Mouse (Mus musculus): ENCODE measurements around the gene Zfp988. TPM values are rescaled to one million over a fixed set of nuclear protein-coding genes. Genes with fewer than 3 reads are reported as not detected.
"Not testable (repeated sequence)": the region's sequence is repeated elsewhere in the genome, so short reads cannot be mapped to it uniquely, and the experiment has no call there.

Zfp988 gene
- polyA plus RNA-seq, 1 experiment from 2014 or later = not detected

DNA sequence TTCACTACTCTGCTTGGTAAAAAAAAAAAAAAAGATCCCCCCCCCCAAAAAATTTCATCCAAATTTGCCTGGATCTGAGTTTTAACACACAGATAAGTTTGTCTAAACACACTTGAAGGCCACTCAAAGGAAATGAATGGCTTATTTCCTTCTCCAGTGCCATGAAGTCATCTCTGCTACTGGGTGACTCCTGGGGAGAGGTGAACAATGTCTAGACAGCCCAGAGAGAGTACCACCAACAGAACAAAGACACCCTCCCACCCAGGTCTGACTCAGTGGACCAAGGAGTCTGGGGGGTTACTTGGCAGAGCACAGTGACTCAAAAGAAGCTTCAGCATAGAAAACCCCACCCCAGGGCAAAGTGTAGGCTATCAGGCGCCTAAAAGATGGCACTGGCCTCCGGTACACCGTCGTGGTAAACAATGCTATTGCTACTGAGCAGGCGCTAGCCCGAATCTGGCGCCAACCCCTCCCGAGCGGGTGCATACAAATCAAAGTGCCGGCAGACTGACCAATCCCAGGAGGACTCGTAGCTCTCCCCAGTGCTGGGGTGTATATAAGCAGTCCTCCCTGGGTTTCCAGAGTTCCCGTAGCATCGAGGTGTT is 46.0 kb downstream of the Zfp988 start:
- peaks cover 27% of the 10 kb centered on the region for H3K9me3 ChIP-seq (replicated peaks; ENCODE audit: control insufficient read depth, low read length)
- H3K27me3 ChIP-seq (ENCODE audit: control insufficient read depth, insufficient read depth, low read length); H3K36me3 ChIP-seq (replicated peaks; ENCODE audit: control insufficient read depth, insufficient read depth, low read depth, low read length); H3K4me2 ChIP-seq (ENCODE audit: low read depth, low read length); H3K9ac ChIP-seq (replicated peaks; ENCODE audit: low read length); DNase-seq (ENCODE audit: low spot score); H3K4me1 ChIP-seq (ENCODE audit: control insufficient read depth, insufficient read depth, low read length); H3K4me3 ChIP-seq (ENCODE audit: low read depth, low read length); ATAC-seq (replicated peaks; ENCODE audit: insufficient number of reproducible peaks, low FRiP score, low TSS enrichment, low read depth); H3K27ac ChIP-seq (replicated peaks; ENCODE audit: low read depth, low read length): not testable (repeated sequence)
- 85% methylated on average over 10 of the region's 13 CpGs for WGBS

DNA sequence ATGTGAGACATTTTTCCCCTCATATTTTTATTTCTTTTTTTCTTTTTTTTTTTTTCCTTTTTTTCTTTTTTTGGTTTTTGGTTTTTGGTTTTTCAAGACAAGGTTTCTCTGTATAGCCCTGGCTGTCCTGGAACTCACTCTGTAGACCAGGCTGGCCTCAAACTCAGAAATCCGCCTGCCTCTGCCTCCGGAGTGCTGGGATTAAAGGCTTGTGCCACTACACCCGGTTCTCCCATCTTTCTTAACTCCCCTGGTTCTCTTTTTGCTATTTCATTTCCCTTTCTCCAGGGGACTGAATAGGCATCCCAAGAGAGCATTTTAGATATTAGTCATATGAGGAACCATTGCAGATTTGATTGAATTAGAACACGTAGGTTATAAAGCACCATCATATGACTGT is 48.2 kb downstream of the Zfp988 start:
- H3K9ac ChIP-seq (replicated peaks; ENCODE audit: low read length); H3K36me3 ChIP-seq (replicated peaks; ENCODE audit: control insufficient read depth, insufficient read depth, low read depth, low read length); H3K27me3 ChIP-seq (ENCODE audit: control insufficient read depth, insufficient read depth, low read length); H3K4me3 ChIP-seq (ENCODE audit: low read depth, low read length); H3K27ac ChIP-seq (replicated peaks; ENCODE audit: low read depth, low read length); DNase-seq (ENCODE audit: low spot score); H3K4me2 ChIP-seq (ENCODE audit: low read depth, low read length); H3K4me1 ChIP-seq (ENCODE audit: control insufficient read depth, insufficient read depth, low read length); ATAC-seq (replicated peaks; ENCODE audit: insufficient number of reproducible peaks, low FRiP score, low TSS enrichment, low read depth): not testable (repeated sequence)
- 79% methylated on average over 4 of the region's 4 CpGs for whole genome bisulfite sequencing
- H3K9me3 ChIP-seq (replicated peaks; ENCODE audit: control insufficient read depth, low read length) = peaks cover 21% of the 10 kb centered on the region

DNA sequence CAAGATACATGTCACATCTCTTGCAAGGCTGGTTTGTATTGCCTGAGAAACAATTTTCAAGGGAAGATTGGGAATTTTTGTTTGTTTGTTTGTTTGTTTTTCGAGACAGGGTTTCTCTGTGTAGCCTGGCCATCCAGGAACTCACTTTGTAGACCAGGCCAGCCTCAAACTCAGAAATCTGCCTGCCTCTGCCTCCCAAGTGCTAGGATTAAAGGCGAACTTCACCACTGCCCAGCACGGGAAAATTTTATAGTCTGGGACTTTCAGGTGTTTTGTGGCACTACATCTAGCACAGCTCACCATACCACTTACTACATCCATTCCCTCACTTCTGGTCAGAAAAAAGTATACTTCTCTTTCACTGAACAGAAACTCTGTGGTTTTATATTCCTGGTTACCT is 50.6 kb downstream of the Zfp988 start:
- not testable (repeated sequence) for H3K36me3 ChIP-seq (replicated peaks; ENCODE audit: control insufficient read depth, insufficient read depth, low read depth, low read length); H3K27me3 ChIP-seq (ENCODE audit: control insufficient read depth, insufficient read depth, low read length); H3K4me2 ChIP-seq (ENCODE audit: low read depth, low read length); H3K27ac ChIP-seq (replicated peaks; ENCODE audit: low read depth, low read length); H3K9me3 ChIP-seq (replicated peaks; ENCODE audit: control insufficient read depth, low read length); H3K4me1 ChIP-seq (ENCODE audit: control insufficient read depth, insufficient read depth, low read length); DNase-seq (ENCODE audit: low spot score); ATAC-seq (replicated peaks; ENCODE audit: insufficient number of reproducible peaks, low FRiP score, low TSS enrichment, low read depth); H3K9ac ChIP-seq (replicated peaks; ENCODE audit: low read length); H3K4me3 ChIP-seq (ENCODE audit: low read depth, low read length)
- WGBS = no CpG with 5 or more reads among the region's 3 CpGs

DNA sequence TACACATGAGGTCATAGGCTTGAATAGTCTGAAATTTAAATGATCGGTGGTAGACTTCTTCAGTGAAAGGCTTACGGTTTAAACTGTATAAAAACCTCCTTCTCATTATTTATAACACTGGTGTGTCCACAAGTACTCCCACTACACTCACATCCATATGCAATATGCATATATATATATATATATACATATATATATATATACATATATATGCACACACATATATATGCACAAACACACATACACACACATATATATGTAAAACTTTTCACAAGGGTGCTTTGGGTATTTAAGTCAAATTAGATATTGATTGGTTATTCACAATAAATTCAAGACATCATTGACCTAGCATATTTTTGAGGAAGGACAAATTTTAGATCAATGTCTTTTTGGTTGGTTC is 51.7 kb downstream of the Zfp988 start:
- H3K27ac ChIP-seq (replicated peaks; ENCODE audit: low read depth, low read length); H3K27me3 ChIP-seq (ENCODE audit: control insufficient read depth, insufficient read depth, low read length); H3K9ac ChIP-seq (replicated peaks; ENCODE audit: low read length); ATAC-seq (replicated peaks; ENCODE audit: insufficient number of reproducible peaks, low FRiP score, low TSS enrichment, low read depth); H3K4me1 ChIP-seq (ENCODE audit: control insufficient read depth, insufficient read depth, low read length); H3K4me3 ChIP-seq (ENCODE audit: low read depth, low read length); H3K36me3 ChIP-seq (replicated peaks; ENCODE audit: control insufficient read depth, insufficient read depth, low read depth, low read length); H3K4me2 ChIP-seq (ENCODE audit: low read depth, low read length); DNase-seq (ENCODE audit: low spot score); H3K9me3 ChIP-seq (replicated peaks; ENCODE audit: control insufficient read depth, low read length): not testable (repeated sequence)
- no CpG with 5 or more reads among the region's 2 CpGs for WGBS

DNA sequence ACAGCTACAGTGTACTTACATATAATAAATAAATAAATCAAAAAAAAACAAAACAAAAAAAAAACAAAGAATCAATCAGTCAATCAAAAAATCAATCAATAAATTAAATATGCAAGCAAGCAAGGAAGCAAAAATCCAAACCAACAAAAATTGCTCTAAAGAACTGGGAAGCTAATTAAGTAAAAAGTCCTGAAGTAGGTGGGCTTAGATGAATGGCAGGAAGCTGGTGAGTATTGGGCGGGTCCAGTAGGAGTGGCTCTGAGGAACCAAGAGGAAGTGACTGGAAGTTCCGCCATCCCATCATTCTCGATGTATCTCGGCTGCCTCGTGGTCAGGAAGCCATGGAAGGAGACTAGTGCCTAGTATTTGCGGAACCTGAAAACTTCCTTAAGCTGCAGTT is 55.5 kb downstream of the Zfp988 start, which contains the start of gene Zfp978:
Gene Zfp978, plus strand, starts transcription at position 301 of the 400 bp plus-strand sequence.
- H3K4me2 ChIP-seq (ENCODE audit: low read depth, low read length); H3K9me3 ChIP-seq (replicated peaks; ENCODE audit: control insufficient read depth, low read length); H3K36me3 ChIP-seq (replicated peaks; ENCODE audit: control insufficient read depth, insufficient read depth, low read depth, low read length); H3K9ac ChIP-seq (replicated peaks; ENCODE audit: low read length); DNase-seq (ENCODE audit: low spot score); H3K27me3 ChIP-seq (ENCODE audit: control insufficient read depth, insufficient read depth, low read length); H3K4me3 ChIP-seq (ENCODE audit: low read depth, low read length); H3K4me1 ChIP-seq (ENCODE audit: control insufficient read depth, insufficient read depth, low read length); H3K27ac ChIP-seq (replicated peaks; ENCODE audit: low read depth, low read length); ATAC-seq (replicated peaks; ENCODE audit: insufficient number of reproducible peaks, low FRiP score, low TSS enrichment, low read depth): not testable (repeated sequence)
- WGBS = no CpG with 5 or more reads among the region's 6 CpGs

DNA sequence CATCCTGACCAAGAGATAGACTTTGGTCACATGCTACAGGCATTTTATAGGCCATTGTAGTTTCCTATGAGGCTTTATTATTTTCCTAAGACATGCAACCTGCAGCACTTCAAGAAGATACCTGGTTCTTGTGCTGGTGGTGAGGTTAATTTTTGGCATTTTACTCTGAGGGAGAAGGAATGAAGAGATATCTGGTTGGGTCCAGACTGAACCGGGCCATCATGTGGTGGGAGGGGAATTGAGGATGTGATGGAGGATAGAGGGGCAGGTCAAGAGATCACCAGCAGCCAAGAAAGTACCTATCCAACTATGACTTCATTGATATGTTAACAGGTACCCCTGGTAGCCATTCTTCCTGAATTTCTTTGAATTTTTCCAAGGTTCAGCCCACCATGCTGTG is 56.4 kb downstream of the Zfp988 start:
- H3K4me1 ChIP-seq (ENCODE audit: control insufficient read depth, insufficient read depth, low read length); H3K36me3 ChIP-seq (replicated peaks; ENCODE audit: control insufficient read depth, insufficient read depth, low read depth, low read length); DNase-seq (ENCODE audit: low spot score); H3K4me2 ChIP-seq (ENCODE audit: low read depth, low read length); H3K27ac ChIP-seq (replicated peaks; ENCODE audit: low read depth, low read length); ATAC-seq (replicated peaks; ENCODE audit: insufficient number of reproducible peaks, low FRiP score, low TSS enrichment, low read depth); H3K9ac ChIP-seq (replicated peaks; ENCODE audit: low read length); H3K27me3 ChIP-seq (ENCODE audit: control insufficient read depth, insufficient read depth, low read length); H3K9me3 ChIP-seq (replicated peaks; ENCODE audit: control insufficient read depth, low read length); H3K4me3 ChIP-seq (ENCODE audit: low read depth, low read length): not testable (repeated sequence)
- WGBS = no CpG with 5 or more reads among the region's 1 CpGs

DNA sequence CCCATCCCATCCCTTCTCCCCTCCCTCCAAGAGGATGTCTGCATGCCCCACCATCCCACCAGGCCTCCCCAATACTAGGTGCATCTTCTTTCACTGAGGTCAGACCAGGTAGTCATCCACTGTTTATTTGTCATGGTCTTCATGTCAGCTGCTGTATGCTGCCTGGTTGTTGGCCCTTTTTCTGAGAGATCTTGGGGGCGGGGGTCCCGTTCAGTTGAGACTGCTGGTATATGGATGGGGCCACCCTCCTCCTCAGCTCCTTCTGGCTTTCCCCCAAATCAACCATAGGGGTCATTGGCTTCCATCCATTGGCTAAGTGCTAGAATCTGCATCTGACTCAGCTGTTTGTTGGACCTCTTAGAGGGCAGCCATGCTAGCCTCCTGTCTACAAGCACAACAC is 64.1 kb downstream of the Zfp988 start:
- H3K4me2 ChIP-seq (ENCODE audit: low read depth, low read length) = not testable (repeated sequence)

DNA sequence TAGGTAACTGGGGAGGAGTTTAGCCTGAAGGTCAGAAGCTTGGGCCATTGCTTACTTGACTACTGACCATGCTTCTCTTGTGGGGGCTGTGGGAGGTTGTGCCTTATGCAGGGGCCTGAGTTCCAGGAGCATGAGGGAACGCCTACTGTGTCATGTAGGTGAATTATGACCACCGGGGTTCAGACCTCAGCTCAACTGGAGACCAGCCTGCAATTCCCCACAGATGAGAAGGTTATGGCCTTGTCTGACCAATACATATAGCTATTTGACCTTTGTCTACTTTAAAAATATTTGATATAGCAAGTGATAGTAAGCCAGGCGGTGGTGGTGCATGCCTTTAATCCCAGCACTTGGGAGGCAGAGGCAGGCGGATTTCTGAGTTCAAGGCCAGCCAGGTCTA is 77.7 kb downstream of the Zfp988 start:
- H3K9me3 ChIP-seq (replicated peaks; ENCODE audit: control insufficient read depth, low read length); H3K27ac ChIP-seq (replicated peaks; ENCODE audit: low read depth, low read length); H3K27me3 ChIP-seq (ENCODE audit: control insufficient read depth, insufficient read depth, low read length); H3K9ac ChIP-seq (replicated peaks; ENCODE audit: low read length); H3K36me3 ChIP-seq (replicated peaks; ENCODE audit: control insufficient read depth, insufficient read depth, low read depth, low read length); ATAC-seq (replicated peaks; ENCODE audit: insufficient number of reproducible peaks, low FRiP score, low TSS enrichment, low read depth); DNase-seq (ENCODE audit: low spot score); H3K4me2 ChIP-seq (ENCODE audit: low read depth, low read length); H3K4me3 ChIP-seq (ENCODE audit: low read depth, low read length); H3K4me1 ChIP-seq (ENCODE audit: control insufficient read depth, insufficient read depth, low read length): not testable (repeated sequence)
- whole genome bisulfite sequencing = 94% methylated on average over 2 of the region's 4 CpGs

More for the DNA sequence above, 64.1 kb downstream of the Zfp988 start:
- H3K9me3 ChIP-seq (replicated peaks; ENCODE audit: control insufficient read depth, low read length); H3K9ac ChIP-seq (replicated peaks; ENCODE audit: low read length); DNase-seq (ENCODE audit: low spot score); H3K36me3 ChIP-seq (replicated peaks; ENCODE audit: control insufficient read depth, insufficient read depth, low read depth, low read length); H3K27ac ChIP-seq (replicated peaks; ENCODE audit: low read depth, low read length); H3K4me3 ChIP-seq (ENCODE audit: low read depth, low read length); H3K4me1 ChIP-seq (ENCODE audit: control insufficient read depth, insufficient read depth, low read length); H3K27me3 ChIP-seq (ENCODE audit: control insufficient read depth, insufficient read depth, low read length): not testable (repeated sequence)
- ATAC-seq (replicated peaks; ENCODE audit: insufficient number of reproducible peaks, low FRiP score, low TSS enrichment, low read depth) = peak; percentile 81
- WGBS = no CpG with 5 or more reads among the region's 2 CpGs
